Mouse (Mus musculus): Measurements from ENCODE around the gene Adgrg2.
A peak's percentile ranks its signal among the peaks of the same experiment; 100 is the strongest.

Adgrg2 gene

GRCm38 (mm10) chrX:160501687-160502047, 111.2 kb downstream of the Adgrg2 start:
- DNase-seq (ENCODE audit: low spot score in 2 of 2), result no peak

DNA sequence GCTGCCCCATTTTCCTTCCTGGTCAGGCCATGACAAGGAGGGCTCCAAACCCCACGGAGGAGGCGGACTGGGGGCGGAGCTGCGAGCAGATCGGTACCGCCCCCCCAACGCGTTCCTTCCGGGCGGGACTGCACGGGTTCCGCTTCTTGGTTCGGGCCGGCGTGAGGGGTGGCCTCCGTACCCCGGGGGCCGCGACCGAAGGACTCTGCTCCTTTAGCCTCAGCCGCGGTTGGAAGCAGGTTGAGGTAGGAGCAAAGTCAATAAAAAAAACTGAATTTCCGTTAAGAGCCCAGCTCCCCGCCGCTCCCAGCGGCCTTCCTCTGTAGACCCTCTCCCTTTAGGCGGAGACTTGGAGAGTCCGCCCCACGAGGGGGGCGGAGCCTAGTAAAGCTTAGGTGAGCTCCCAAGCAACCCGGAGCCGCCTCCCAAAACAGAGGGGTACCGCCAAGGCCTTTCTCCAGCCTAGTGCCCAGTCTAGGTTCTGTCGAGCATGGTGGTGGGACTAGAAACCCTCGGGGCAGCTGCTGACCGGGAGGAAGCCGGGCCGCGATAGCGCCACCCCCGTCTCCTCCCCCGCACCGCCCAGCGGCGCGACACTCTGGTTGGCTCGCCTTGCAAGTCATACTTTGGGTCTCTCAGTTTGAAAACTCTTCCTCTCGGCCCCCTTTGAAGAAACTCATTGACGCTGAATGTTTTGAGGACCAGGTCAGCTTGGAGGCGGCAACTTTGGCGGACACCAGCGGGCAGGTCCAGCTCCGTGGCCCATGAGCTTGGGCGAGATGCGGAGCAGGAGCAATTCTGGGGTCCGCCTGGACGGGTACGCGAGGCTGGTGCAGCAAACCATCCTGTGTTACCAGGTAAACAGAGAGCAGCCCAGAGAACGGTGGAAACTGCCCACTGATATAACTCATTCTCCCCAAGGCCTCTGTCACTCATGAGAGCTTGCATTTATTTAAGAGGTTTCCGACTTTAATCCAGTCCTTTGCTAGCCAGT, 111.9 kb downstream of the Adgrg2 start, which contains the start of gene Phka2:
Gene Phka2, plus strand, starts transcription at position 119 of the 994 bp plus-strand sequence.
- DNase-seq (ENCODE audit: low spot score in 2 of 2), result peak; percentile 71 to 75

GRCm38 (mm10) chrX:160509046-160509445, 118.6 kb downstream of the Adgrg2 start:
- DNase-seq (ENCODE audit: low spot score in 2 of 2), result no peak

DNA sequence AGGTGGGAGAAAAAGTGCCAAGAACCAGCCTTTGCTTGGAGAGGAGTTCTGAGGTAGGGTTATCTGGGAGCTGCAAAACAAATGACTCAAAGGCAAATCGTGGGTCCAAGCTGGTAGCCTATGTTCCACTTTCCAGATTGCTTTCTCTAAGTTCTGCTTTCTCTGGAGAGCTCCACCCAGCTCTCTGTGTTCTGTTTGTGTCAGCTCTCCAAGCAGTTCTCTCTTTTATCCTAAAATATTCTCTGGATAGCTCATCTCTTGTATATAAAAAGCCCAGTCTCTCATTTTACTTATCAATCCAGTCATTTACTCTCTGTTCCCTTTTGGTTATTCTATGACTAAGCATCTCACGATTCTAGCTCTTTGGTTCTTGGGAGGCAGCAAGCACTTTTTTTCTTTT, 119.7 kb downstream of the Adgrg2 start:
- DNase-seq (ENCODE audit: low spot score in 2 of 2), result no peak

DNA sequence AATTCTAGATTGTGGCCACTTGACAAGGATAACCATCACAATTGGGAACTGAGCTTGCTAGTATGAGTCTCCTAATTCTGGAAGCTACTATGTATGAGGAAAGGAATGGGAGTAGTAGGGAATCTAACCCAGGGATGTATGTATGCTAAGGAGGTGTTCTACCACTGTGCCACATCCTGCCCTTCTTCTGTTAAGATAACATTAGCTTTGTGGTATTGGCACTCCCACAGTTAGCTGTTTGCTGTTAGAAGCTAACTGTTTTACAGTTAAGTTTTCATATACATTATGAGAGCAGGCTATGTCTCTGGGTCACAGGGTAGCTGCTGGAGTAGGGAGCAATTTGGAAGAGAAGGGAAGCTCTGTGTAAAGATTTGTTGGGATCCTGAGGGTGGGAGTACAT, 125.5 kb downstream of the Adgrg2 start:
- DNase-seq (ENCODE audit: low spot score in 2 of 2), result no peak

GRCm38 (mm10) chrX:160542772-160543171, 152.3 kb downstream of the Adgrg2 start:
- no peak for DNase-seq (ENCODE audit: low spot score in 2 of 2)

Data from frontal cortex, postnatal 10 days (tissue).